Mouse (Mus musculus): ENCODE results near the gene Rps8. TPM values are rescaled to one million over a fixed set of nuclear protein-coding genes. Genes with fewer than 3 reads are reported as not detected.

Gene Rps8
- total RNA-seq, 2 experiments from 2014 or later, result 2,839 to 4,230 TPM

- no peak; the same call in 1 of the 2 replicates for ATAC-seq (replicated peaks; ENCODE audit: poor library complexity, severe bottlenecking)
These were observed 51.4 kb downstream of the Rps8 start for GRCm38 (mm10) chr4:117104672-117105071.

Other genes with a start within 250 kb of the Rps8 start
- 47.7 and 89.1 TPM in 2 replicates for gene Urod, start 161.8 kb downstream of the Rps8 start, total RNA-seq (2014; fragmentation: Nextera tagmentation)
- gene Urod, start 161.8 kb downstream of the Rps8 start, total RNA-seq (2017), result 40.2 and 57.8 TPM in 2 replicates
- gene Hectd3, start 160.9 kb downstream of the Rps8 start, total RNA-seq (2014; fragmentation: Nextera tagmentation), result 8.5 and 9.2 TPM in 2 replicates
- gene Hectd3, start 160.9 kb downstream of the Rps8 start, total RNA-seq (2017), result 14.7 and 15.3 TPM in 2 replicates
- 13.1 and 31.2 TPM in 2 replicates for gene Eif2b3, start 136.8 kb downstream of the Rps8 start, total RNA-seq (2014; fragmentation: Nextera tagmentation)
- 39.7 and 41.3 TPM in 2 replicates for gene Eif2b3, start 136.8 kb downstream of the Rps8 start, total RNA-seq (2017)
- 0.97 TPM in 1 of 2 replicates, not detected in the other for gene Ptch2, start 60.2 kb downstream of the Rps8 start, total RNA-seq (2014; fragmentation: Nextera tagmentation)
- gene Ptch2, start 60.2 kb downstream of the Rps8 start, total RNA-seq (2017), result not detected in 2 replicates
- gene Btbd19, start 30.5 kb downstream of the Rps8 start, total RNA-seq (2014; fragmentation: Nextera tagmentation), result 5.0 and 14.5 TPM in 2 replicates
- gene Btbd19, start 30.5 kb downstream of the Rps8 start, total RNA-seq (2017), result 6.9 and 7.2 TPM in 2 replicates
- 0.77 TPM in 1 of 2 replicates, not detected in the other for gene Tctex1d4, start 29.4 kb downstream of the Rps8 start, total RNA-seq (2014; fragmentation: Nextera tagmentation)
- not detected in 2 replicates for gene Tctex1d4, start 29.4 kb downstream of the Rps8 start, total RNA-seq (2017)
- gene Plk3, start 22.3 kb downstream of the Rps8 start, total RNA-seq (2014; fragmentation: Nextera tagmentation), result 1.5 and 2.2 TPM in 2 replicates
- 1.5 and 2.5 TPM in 2 replicates for gene Plk3, start 22.3 kb downstream of the Rps8 start, total RNA-seq (2017)
- gene Kif2c, start 26.4 kb upstream of the Rps8 start, total RNA-seq (2014; fragmentation: Nextera tagmentation), result 15.8 and 23.5 TPM in 2 replicates
- 44.9 and 47.0 TPM in 2 replicates for gene Kif2c, start 26.4 kb upstream of the Rps8 start, total RNA-seq (2017)
- gene Tmem53, start 95.7 kb upstream of the Rps8 start, total RNA-seq (2014; fragmentation: Nextera tagmentation), result 3.7 and 5.1 TPM in 2 replicates
- 0.36 and 4.8 TPM in 2 replicates for gene Tmem53, start 95.7 kb upstream of the Rps8 start, total RNA-seq (2017)
- not detected in 2 replicates for gene Armh1, start 95.9 kb upstream of the Rps8 start, total RNA-seq (2014; fragmentation: Nextera tagmentation)
- not detected in 2 replicates for gene Armh1, start 95.9 kb upstream of the Rps8 start, total RNA-seq (2017)